Mouse (Mus musculus) cerebellum, adult 2 months (tissue): ENCODE data around the gene Grtp1.

Source experiments
- CTCF ChIP-seq: fragments of 200-500 bp; IDR thresholded peaks from 2 replicates; pipeline ENCODE4 v1.5.1; 2011; ENCODE audit warnings: low read depth, mild to moderate bottlenecking, control low read depth, low read length, moderate library complexity, borderline replicate concordance; ENCODE audit not compliant: insufficient read depth
- POLR2A ChIP-seq: fragments of 200-500 bp; IDR thresholded peaks from 2 replicates; pipeline ENCODE4 v1.6.1; 2011; ENCODE audit warnings: low read length, control low read depth, borderline replicate concordance; ENCODE audit not compliant: insufficient read depth

- TF ChIP-seq CTCF (no peak), POLR2A (no peak)
These were observed 28.6 kb upstream of the Grtp1 start for GRCm38 (mm10) chr8:13228923-13229610.
